Mouse (Mus musculus) G1E (cell line): ENCODE measurements around the gene Hyou1.
A peak's percentile ranks its signal among the peaks of the same experiment; 100 is the strongest.

Experiments
- CTCF ChIP-seq: IDR thresholded peaks from 2 replicates; pipeline ENCODE4 v1.5.1; 2012; ENCODE audit warnings: low read depth, low read length, inconsistent platforms, mixed read lengths
- GATA1 ChIP-seq: IDR thresholded peaks from 2 replicates; pipeline ENCODE4 v1.6.1; 2012; ENCODE audit warnings: borderline replicate concordance, low read length, inconsistent platforms, mixed read lengths
- GATA2 ChIP-seq: IDR thresholded peaks from 2 replicates; pipeline ENCODE4 v1.6.1; 2012; ENCODE audit warnings: low read depth, low read length, inconsistent platforms, borderline replicate concordance
- POLR2AphosphoS5 ChIP-seq: IDR thresholded peaks from 2 replicates; pipeline ENCODE4 v1.6.1; 2012; ENCODE audit warnings: low read depth, low read length, inconsistent platforms; ENCODE audit not compliant: insufficient replicate concordance
- TAL1 ChIP-seq: conservative IDR thresholded peaks from 2 replicates; pipeline ENCODE4 v1.6.1; 2012; ENCODE audit warnings: low read depth, low read length, inconsistent platforms, mixed read lengths

GRCm38 (mm10) chr9:44337436-44338169 is 41.7 kb upstream of the Hyou1 start:
- no peak for TF ChIP-seq CTCF
- no peak for TF ChIP-seq GATA1
- peak; percentile 90 for TF ChIP-seq POLR2AphosphoS5
- no peak for TF ChIP-seq TAL1
- no peak for TF ChIP-seq GATA2
